Mouse (Mus musculus): ENCODE measurements around the gene Fzd9.

DNA sequence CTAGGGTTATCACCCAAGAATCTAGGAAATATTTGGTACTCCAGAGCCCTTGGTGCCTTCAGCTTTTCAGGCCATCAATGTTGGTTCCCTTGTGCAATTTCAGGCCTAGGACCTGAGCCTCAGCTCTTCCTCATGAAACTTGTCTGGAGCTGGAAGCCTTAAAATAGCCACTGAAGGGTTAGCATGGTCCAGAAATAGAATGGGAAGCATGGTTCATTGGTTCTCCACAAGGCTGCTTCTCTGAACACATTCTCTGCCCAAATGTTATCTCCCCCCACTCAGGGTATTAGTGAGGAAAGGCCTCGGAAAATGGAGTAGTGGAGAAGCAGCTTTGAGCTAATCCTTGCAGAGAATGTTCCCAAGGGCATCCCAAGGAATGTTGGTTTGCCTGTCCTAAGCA is 9.6 kb downstream of the Fzd9 start:
- TF ChIP-seq POLR2A (IDR thresholded peaks at IDR 0.05; ENCODE audit: insufficient read length, low read depth): no peak
- no peak for TF ChIP-seq MAX (IDR thresholded peaks at IDR 0.05; ENCODE audit: low read depth)
- TF ChIP-seq TCF12 (IDR thresholded peaks at IDR 0.05; ENCODE audit: insufficient read depth, poor library complexity, severe bottlenecking): no peak
- TF ChIP-seq E2F4 (IDR thresholded peaks at IDR 0.05; ENCODE audit: insufficient read depth): no peak
- TF ChIP-seq USF1 (IDR thresholded peaks at IDR 0.05; ENCODE audit: low read depth): no peak
- TF ChIP-seq CEBPB (IDR thresholded peaks at IDR 0.05; ENCODE audit: insufficient read depth, poor library complexity, severe bottlenecking): no peak
- peak in 1 of 3 experiments; percentile 21 for TF ChIP-seq MYOD1 (IDR thresholded peaks at IDR 0.05; ENCODE audit: control insufficient read depth in 1 of 3, insufficient read length in 2 of 3, low read depth in 2 of 3)
